Mouse (Mus musculus): ENCODE data around the gene Vav2. TPM values are rescaled to one million over a fixed set of nuclear protein-coding genes. Genes with fewer than 3 reads are reported as not detected.

Gene Vav2
- polyA plus RNA-seq, 1 experiment = 25.8 TPM

GRCm38 (mm10) chr2:27318606-27319005, 108.2 kb downstream of the Vav2 start:
- DNase-seq (ENCODE audit: low spot score) = no peak

DNA sequence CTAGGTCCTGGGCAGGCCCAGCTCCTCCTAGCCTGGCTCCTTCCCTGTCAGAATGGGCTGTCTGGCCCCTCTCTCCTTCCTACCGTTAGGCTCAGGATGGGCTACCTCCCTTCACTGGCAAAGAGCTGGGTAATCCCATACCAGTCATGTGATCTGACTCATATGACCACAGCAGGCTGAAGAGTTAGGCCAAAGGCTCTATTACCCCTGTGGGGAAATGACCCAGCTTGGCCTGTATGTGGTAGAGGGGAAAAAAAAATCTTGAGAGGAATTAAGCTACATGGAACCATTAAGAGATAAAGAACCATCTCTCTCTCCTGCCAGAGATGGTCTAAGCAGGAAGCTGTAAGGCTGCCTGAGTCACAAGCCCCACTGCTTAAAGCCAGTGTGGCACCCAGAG, 108.6 kb downstream of the Vav2 start:
- no peak for DNase-seq (ENCODE audit: low spot score)

DNA sequence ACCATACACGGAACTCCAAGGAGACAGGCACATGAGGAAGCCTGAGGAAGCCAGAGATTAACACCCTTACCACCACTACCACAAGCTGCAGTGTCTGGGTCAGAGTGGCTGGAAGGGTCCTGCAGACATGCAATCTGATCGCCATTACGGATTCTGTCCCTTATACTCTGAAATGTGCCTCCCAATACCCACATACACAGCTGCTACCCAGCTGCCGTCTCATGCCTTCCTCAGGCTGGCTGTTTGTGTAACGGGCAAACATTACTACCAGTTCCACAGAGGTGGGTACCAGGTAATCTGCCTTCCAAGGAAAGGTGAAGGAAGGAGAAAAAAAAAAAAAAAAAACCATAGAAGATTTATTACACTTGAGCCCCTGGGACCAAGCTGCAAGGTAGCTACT, 110.7 kb downstream of the Vav2 start:
- DNase-seq (ENCODE audit: low spot score) = no peak

GRCm38 (mm10) chr2:27314269-27314668, 112.6 kb downstream of the Vav2 start:
- no peak for DNase-seq (ENCODE audit: low spot score)

DNA sequence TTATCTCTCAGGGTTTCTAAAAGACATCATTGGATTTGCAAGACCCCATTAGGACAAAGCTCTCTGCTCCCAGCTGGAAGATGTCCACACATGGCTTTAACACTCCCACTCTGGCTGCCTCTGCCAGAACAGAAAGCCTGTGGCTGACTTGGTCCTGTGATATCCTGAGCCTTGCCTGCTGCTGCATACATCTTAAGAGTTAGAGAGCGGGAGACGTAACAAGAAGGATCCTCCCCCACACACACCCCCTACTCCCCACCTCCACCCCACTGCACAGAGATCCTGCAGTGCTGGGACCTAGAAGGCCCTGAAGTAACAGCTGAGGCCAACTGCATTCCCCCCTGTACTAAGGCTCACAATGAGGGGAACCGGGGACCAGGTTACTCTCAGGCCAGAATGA, 114.3 kb downstream of the Vav2 start:
- no peak for DNase-seq (ENCODE audit: low spot score)

DNA sequence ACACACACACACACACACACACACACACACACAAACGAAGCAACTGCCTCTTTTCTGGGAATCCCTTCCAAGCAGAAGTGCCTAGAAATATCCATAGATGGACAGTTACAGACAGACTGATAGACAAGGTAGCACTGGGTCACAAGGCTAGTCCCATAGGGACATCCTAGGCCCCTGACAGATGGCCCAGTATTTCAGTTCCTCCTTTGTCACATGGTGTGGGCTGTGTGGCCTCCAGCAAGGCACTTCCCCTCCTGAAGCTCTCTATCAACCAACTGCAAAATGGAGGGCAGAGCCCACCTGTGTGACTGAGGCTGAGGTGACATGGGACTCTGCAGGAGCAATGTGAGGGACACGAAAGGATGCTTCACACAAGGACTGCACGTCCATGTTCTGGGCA, 115.2 kb downstream of the Vav2 start:
- DNase-seq (ENCODE audit: low spot score) = no peak

DNA sequence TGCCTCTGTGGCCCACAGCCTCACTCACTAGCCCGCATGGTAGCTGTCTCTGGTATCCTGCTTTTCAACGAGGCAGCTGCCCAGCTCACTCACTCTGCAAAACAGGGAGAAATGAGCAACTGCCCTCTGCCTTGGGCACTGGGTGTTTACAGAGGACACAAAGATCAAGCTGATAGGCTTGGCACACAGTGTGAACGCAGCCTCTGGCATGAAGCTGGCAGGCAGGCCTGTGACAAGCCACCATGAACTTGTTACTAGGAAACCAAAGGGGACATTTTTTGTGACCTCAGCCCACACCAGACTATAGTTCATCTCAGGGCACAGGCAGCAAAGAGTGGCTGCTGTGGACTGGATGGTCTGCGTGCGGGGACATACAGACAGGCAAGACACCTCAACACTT, 115.9 kb downstream of the Vav2 start:
- DNase-seq (ENCODE audit: low spot score) = no peak

GRCm38 (mm10) chr2:27310221-27310620, 116.6 kb downstream of the Vav2 start:
- no peak for DNase-seq (ENCODE audit: low spot score)

- no peak for DNase-seq (ENCODE audit: low spot score)
These were observed 120.2 kb downstream of the Vav2 start for GRCm38 (mm10) chr2:27306628-27307027.

DNA sequence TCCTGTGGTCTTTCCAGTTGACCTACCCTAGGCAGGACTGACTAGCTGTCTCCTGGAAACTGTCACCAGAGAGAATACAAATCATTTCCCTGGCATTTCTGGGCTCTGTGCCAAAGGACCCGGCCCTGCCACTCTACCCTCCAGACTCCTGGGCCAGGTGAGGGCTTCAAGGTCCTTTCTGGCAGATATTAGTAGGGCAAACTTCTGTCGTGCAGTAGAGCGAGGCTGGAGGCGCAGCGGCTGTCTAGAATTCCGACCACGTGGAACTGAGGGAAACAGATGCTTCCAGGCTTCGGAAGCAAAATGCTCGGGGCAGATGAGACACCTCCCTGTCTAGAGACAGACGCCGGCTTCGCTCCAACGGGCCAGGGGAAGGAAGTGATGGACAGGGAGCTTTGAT, 122.1 kb downstream of the Vav2 start:
- DNase-seq (ENCODE audit: low spot score) = no peak

DNA sequence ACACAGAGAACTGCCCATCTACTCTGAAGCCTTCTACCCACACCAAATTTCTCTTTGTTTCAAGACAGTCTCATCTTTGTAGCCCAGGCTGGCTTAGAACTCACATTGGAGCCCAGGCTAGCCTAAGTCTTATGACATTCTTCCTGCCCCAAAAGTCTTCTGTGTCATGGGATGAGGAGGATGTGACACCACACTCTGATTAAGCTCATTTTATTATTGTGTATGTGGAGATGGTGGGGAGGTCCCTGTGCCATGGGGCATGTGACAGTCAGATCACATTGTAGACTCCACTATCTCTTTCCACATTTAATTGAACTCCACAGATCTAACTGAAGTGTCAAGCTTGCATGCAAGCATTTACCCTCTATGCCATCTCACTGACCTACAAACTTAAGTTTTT, 122.8 kb downstream of the Vav2 start:
- DNase-seq (ENCODE audit: low spot score) = no peak

DNA sequence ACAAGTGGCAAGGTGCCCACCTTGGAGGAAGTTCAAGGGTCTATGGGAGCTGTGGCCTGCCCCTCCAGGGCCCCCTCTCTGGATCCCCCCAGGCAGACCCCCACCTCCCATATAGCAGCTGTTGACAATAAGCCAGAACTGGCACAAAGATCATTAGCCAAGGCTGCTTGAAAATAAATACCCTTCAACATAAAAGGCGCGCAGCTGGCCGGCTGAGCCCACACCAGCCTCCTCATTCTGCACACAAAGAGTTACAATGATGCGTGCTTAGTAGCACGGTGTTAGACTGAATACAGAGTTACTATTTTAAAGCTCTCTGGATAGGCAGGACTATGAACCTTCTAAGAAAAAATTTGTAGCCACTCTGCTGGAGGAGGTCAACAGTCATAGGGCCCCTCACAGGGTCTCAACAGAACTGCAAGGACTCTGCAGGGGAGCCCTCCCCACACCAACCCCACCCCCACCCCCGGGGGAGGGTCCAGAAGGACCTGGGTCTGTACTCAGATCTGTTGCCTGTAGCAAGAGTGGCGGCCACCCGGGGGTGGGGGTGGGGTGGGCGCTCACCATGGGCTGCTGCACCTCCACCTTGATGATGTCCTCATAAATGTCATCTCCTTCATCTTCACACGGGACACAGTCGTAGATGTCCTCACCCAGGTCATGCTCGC, 125.3 kb downstream of the Vav2 start:
- DNase-seq (ENCODE audit: low spot score) = no peak

DNA sequence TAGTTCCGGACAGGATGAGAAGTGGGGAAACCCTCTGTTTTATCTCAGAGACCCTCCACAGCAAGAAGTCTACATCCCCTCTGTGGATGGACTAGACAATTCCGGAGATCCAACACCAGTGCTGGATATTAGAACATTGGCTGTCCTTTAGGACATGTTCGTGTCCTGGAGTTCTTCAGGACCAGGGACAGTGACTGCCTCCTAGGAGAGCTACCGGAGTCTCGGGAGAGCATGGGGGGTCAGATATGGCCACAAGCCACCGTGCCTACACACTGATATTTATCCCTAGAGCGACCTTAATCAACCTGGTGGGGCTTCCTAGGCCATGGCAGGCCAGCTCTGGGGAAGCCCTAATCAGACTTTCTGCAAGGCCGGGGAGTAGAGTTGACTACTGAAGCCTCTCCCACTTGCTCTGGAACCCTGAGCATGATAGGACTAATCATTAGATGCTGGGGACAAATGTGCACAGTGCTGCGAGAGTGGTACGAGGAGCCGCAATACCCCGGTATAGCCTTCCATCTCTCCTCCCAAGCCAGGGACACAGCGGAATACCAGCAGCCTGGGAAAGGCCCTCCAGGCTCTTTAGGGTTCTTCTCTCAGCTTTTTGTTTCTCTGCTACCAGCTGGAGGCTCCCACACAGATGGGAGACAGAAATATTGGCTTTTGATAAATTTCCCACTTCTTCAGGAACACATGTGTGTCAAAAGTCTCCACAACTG, 125.9 kb downstream of the Vav2 start:
- no peak for DNase-seq (ENCODE audit: low spot score)

GRCm38 (mm10) chr2:27296656-27297406, 130.0 kb downstream of the Vav2 start:
- DNase-seq (ENCODE audit: low spot score) = no peak

GRCm38 (mm10) chr2:27294777-27295176, 132.1 kb downstream of the Vav2 start:
- DNase-seq (ENCODE audit: low spot score) = no peak

DNA sequence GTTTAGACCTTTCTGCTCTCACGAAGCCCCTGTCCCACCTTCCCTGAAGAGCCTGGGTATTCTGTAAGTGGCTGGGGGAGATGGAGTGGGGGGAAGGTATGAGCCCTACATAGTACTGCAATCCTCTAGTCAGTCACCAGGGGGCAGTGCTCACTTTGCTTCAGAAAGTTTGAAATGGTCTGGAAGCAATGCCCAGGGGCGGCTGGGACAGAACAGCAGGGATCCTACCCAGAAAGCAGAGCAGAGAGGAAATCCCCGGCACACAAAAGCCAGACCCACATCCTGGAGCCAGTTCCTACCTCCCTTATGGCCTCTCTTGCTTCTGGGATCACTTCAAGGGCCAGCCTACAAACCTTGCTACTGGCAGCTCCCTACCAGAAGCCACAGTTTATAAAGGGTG, 137.8 kb downstream of the Vav2 start:
- peak; percentile 43 for DNase-seq (ENCODE audit: low spot score)

DNA sequence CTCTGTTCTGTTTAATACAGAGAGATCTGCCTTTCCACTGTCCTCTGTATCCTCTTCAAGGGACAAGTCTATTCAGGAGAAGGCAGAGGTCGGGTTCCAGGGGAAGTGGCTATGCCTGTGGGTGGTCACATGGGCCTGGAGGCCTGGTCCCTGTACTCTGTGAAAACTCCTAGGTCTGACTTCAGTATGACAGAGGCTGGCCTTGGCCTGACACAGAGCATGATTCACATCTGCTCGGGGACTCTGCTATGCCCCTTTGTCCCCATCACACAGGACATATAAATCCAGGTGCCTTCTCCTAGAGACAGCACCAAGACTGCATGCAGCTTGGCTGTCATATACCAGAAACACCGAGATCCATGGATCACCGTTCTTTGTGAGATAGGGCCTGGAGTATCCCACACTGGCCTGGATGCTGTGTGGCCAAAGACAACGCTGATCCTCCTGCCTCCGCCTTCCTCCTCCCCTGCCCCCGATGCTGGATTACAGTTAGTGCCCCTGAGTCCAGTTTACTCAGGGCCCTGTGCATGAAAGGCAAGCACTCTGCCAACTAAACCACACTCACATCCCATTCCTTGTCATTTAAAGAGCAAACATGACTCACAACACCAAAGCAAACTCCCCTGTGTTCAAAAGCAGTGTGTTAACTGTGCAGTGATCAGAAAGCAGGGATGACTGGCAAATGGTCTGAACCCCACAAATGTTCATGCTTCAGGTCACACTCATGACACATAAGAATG, 139.7 kb downstream of the Vav2 start:
- no peak for DNase-seq (ENCODE audit: low spot score)

- no peak for DNase-seq (ENCODE audit: low spot score)
These were observed 142.4 kb downstream of the Vav2 start for GRCm38 (mm10) chr2:27284441-27284840.

DNA sequence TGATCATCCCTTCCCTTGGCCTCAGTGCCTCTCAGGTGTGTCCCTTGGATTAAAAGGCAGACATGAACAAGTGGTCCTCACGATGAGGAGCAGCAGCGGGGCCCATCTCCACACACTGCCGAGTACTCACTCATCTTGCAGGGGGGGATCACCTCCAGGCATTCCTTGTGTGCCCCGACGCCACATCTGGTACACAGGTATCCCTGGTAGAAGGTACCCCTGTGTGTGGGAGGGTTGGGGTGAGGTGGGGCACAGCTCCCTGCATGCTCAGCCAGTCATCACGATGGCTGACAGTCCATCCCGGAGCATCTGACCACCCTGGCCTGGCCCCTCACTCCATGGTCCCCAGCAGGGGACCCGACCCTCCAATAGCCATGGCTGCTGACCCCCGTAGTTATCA, 145.1 kb downstream of the Vav2 start:
- DNase-seq (ENCODE audit: low spot score) = no peak

DNA sequence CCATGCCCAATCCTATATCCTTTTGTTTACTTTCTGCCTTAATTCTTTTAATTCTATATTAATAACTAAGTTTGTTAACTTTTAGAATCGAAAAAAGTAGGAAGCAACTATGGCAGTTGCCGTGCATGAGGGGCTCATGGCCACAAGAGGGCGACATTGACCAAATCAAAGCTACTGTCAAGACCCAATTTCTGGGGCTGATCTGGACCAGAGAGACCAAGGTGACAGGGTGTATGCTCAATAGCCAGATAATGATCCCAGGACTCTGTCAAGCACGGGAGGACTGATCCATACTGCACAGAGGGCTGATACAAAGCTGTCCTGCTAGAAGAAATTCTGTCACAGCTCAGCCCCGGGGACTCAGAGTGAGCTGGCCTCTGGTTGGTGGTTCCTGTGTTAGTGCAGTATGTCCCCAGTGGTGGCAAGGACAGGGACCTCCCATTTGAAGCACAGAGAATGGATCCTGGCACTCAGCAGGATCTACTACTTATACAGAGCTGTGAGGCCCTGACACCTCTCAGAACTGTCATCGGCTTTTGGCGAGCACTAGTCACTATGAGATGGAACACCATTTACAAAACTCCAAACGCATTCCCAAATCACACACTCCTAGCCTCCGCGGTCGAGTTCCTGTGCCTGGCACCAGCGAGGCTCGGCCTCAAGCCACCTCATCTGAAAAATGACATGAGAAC, 145.8 kb downstream of the Vav2 start:
- no peak for DNase-seq (ENCODE audit: low spot score)

- no peak for DNase-seq (ENCODE audit: low spot score)
These were observed 148.0 kb downstream of the Vav2 start for GRCm38 (mm10) chr2:27278859-27279258.

DNA sequence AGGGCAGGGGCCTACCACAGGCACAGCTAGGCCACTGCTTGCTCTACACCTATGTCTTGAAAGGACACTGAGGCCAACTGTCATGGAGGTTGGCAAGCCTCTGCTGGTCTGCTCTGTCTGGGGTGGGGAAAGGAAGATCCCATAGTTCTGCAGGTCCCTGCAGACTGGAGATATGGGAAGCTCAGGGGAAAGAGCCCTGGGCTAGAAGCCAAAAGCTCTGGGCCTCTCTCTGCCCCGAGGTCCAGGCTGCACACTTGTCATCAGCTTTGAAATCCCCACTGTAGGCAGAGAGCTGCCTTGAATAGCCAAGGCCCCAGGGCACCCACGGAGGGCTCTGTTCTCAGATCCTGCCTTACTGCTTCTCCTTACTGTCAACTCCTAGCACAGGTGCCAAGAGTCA, 158.5 kb downstream of the Vav2 start:
- DNase-seq (ENCODE audit: low spot score) = no peak
